Mouse (Mus musculus) CH12.LX (cell line): ENCODE data around the gene Polr2f. TPM values are rescaled to one million over a fixed set of nuclear protein-coding genes. Genes with fewer than 3 reads are reported as not detected.

Experiments used
- DNase-seq: peaks from one replicate; pipeline ENCODE4 v3.0.0-alpha.2; 2013; ENCODE audit errors: extremely low read depth
- H3K27ac ChIP-seq: 2 replicates; pipeline ENCODE4 v1.5.1; 2012; ENCODE audit warnings: low read depth, mild to moderate bottlenecking, control low read depth, moderate library complexity; ENCODE audit not compliant: insufficient read depth
- H3K27me3 ChIP-seq: replicated peaks from 2 replicates; pipeline ENCODE3; 2012; ENCODE audit warnings: inconsistent platforms
- H3K36me3 ChIP-seq, 2 experiments: replicated peaks in 1 of 2; 2 replicates each; pipeline versions ENCODE3 to v1.6.1; 2012; ENCODE audit warnings: inconsistent platforms in 1 of 2, low read length in 1 of 2, mild to moderate bottlenecking in 1 of 2, mixed read lengths in 1 of 2, moderate library complexity in 1 of 2; ENCODE audit not compliant: control insufficient read depth in 1 of 2, insufficient read depth in 1 of 2
- H3K4me1 ChIP-seq, 2 experiments: 2 replicates each; pipeline ENCODE4 v1.6.1; 2012; ENCODE audit warnings: inconsistent platforms in 1 of 2, moderate library complexity in 1 of 2; ENCODE audit not compliant: insufficient read depth in 2 of 2, control insufficient read depth in 1 of 2
- H3K4me2 ChIP-seq: 2 replicates; pipeline ENCODE4 v1.6.1; 2012; ENCODE audit warnings: low read depth, mild to moderate bottlenecking, control low read depth; ENCODE audit not compliant: poor library complexity, insufficient read depth, severe bottlenecking
- H3K4me3 ChIP-seq, 3 experiments: fragments of 150-350 bp in 1 of 3; sonication (generic) in 1 of 3; replicated peaks in 1 of 3; 2 replicates each; pipeline versions ENCODE3 to v1.5.1; 2011 to 2012; ENCODE audit warnings: low read depth in 2 of 3, low read length in 2 of 3, mild to moderate bottlenecking in 2 of 3, moderate library complexity in 2 of 3, control low read depth in 1 of 3, improper control_type of control experiment in 1 of 3, inconsistent platforms in 1 of 3, mixed read lengths in 1 of 3; ENCODE audit not compliant: poor library complexity in 1 of 3
- H3K79me2 ChIP-seq: replicated peaks from 2 replicates; pipeline ENCODE4 v1.6.1; 2012; ENCODE audit warnings: mild to moderate bottlenecking, moderate library complexity; ENCODE audit not compliant: control insufficient read depth, poor library complexity, insufficient read depth, severe bottlenecking; ENCODE audit errors: extremely low read depth
- H3K9ac ChIP-seq: 2 replicates; pipeline ENCODE4 v1.6.1; 2012; ENCODE audit warnings: low read depth, mild to moderate bottlenecking, control low read depth, moderate library complexity; ENCODE audit not compliant: insufficient read depth
- H3K9me3 ChIP-seq: replicated peaks from 2 replicates; pipeline ENCODE3; 2012; ENCODE audit warnings: low read length, inconsistent platforms, mixed read lengths
- CHD2 ChIP-seq: IDR thresholded peaks from 2 replicates; pipeline ENCODE4 v1.6.1; 2011; ENCODE audit warnings: low read length, improper control_type of control experiment
- EP300 ChIP-seq: IDR thresholded peaks from 2 replicates; pipeline ENCODE4 v1.6.1; 2011; ENCODE audit warnings: low read length, improper control_type of control experiment
- GABPA ChIP-seq: IDR thresholded peaks from 2 replicates; pipeline ENCODE4 v1.6.1; 2012; ENCODE audit warnings: low read depth, low read length, improper control_type of control experiment, inconsistent platforms; ENCODE audit not compliant: insufficient replicate concordance
- JUND ChIP-seq: conservative IDR thresholded peaks from 2 replicates; pipeline ENCODE4 v1.6.1; 2011; ENCODE audit warnings: low read depth, low read length, improper control_type of control experiment
- MAZ ChIP-seq: IDR thresholded peaks from 2 replicates; pipeline ENCODE4 v1.6.1; 2012; ENCODE audit warnings: low read depth, mild to moderate bottlenecking, inconsistent platforms, low read length, improper control_type of control experiment, moderate library complexity
- MEF2A ChIP-seq: IDR thresholded peaks from 2 replicates; pipeline ENCODE4 v1.6.1; 2014; ENCODE audit warnings: low read depth, mild to moderate bottlenecking, inconsistent platforms, low read length, improper control_type of control experiment, borderline replicate concordance
- MXI1 ChIP-seq: IDR thresholded peaks from 2 replicates; pipeline ENCODE4 v1.6.1; 2011; ENCODE audit warnings: mild to moderate bottlenecking, low read depth, low read length, improper control_type of control experiment
- MYC ChIP-seq: IDR thresholded peaks from 2 replicates; pipeline ENCODE4 v1.6.1; 2011; ENCODE audit warnings: low read depth, mild to moderate bottlenecking, improper control_type of control experiment, low read length
- NRF1 ChIP-seq: IDR thresholded peaks from 2 replicates; pipeline ENCODE4 v1.6.1; 2014; ENCODE audit warnings: low read depth, mild to moderate bottlenecking, inconsistent platforms, low read length, improper control_type of control experiment, moderate library complexity
- POLR2A ChIP-seq: IDR thresholded peaks from 2 replicates; pipeline ENCODE4 v1.6.1; 2011; ENCODE audit warnings: low read depth, mild to moderate bottlenecking, improper control_type of control experiment, low read length
- RAD21 ChIP-seq: IDR thresholded peaks from 2 replicates; pipeline ENCODE4 v1.6.1; 2011; ENCODE audit warnings: low read depth, mild to moderate bottlenecking, low read length, improper control_type of control experiment, moderate library complexity
- RCOR1 ChIP-seq: conservative IDR thresholded peaks from 2 replicates; pipeline ENCODE4 v1.6.1; 2012; ENCODE audit warnings: low read depth, mild to moderate bottlenecking, inconsistent platforms, low read length, improper control_type of control experiment
- TCF12 ChIP-seq: IDR thresholded peaks from 2 replicates; pipeline ENCODE4 v1.6.1; 2014; ENCODE audit warnings: low read depth, mild to moderate bottlenecking, inconsistent platforms, low read length, improper control_type of control experiment
- UBTF ChIP-seq: IDR thresholded peaks from 2 replicates; pipeline ENCODE4 v1.6.1; 2012; ENCODE audit warnings: low read depth, mild to moderate bottlenecking, inconsistent platforms, low read length, improper control_type of control experiment, moderate library complexity
- USF1 ChIP-seq: IDR thresholded peaks from 2 replicates; pipeline ENCODE4 v1.6.1; 2014; ENCODE audit warnings: low read depth, mild to moderate bottlenecking, inconsistent platforms, low read length, improper control_type of control experiment
- dilution Hi-C: fragments of 300-500 bp; cut with MboI; formaldehyde crosslinking; loops from 2 replicates; pipeline ENCODE4 v1.14.3; 2020; ENCODE audit warnings: low sequenced_read_pairs; ENCODE audit not compliant: extremely low pct_unique_long_range_greater_than_20kb, extremely low pct_ligation_motif_present
- in situ Hi-C: fragments of 300-500 bp; cut with MboI; formaldehyde crosslinking; loops from 3 replicates; pipeline ENCODE4 v1.14.3; 2019; ENCODE audit warnings: low sequenced_read_pairs, low pct_ligation_motif_present, low pct_unique_long_range_greater_than_20kb, mixed read lengths
- polyA plus RNA-seq: library from polyadenylated mRNA; unstranded; fragments of >175 nt; gene quantifications from 2 replicates; pipeline ENCODE4 v1.2.1, GENCODE M21; 2012; ENCODE audit warnings: low read depth; ENCODE audit not compliant: insufficient read length
- total RNA-seq, 2 experiments: library from RNA; depleted of rRNA; stranded (reverse); fragments of 300-350 nt in 1 of 2; fragments of >200 nt in 1 of 2; gene quantifications; 2 replicates each; pipeline ENCODE4 v1.2.3; 2012 to 2014

The Polr2f gene
- total and polyA plus RNA-seq, 3 experiments: 218 to 414 (median 286) TPM

DNA sequence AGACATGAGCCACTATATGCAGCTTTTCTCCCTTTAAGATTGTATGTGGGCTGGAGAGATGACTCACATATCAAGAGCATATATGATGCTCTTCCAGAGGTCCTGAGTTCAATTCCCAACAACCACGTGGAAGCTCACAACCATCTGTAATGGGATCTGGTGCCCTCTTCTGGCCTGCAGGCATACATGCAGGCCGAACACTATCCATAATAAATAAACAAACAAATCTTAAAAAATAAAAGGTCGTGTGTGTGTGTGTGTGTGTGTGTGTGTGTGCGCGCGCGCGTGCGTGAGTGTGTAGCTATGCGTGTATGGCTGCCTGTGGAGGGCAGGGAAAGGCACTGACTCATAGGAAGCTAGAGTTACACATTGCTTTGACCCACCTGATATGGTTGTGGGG, 1.2 kb upstream of the Polr2f start (continued):
- TF ChIP-seq EP300 (no peak), MYC (peak; percentile 94), POLR2A (no peak), GABPA (no peak), UBTF (no peak), NRF1 (no peak), USF1 (no peak), MEF2A (no peak)

DNA sequence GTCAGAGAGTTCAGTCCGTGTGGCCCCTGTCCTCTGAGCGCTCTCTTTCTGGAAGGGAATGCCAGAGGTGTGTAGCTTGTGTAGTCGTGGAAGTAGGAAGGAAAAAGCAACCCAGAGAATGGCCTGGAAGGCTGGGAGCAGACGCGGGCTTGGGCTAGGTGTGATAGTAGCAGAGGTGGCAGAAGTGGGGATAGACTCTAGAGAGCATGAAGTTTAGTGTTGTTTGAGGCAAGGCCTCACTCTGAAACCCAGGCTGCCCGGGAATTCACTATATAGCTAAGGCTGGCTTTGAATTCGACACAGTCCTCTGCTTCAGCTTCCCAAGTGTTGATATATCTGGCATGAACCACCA, 733 bp downstream of the Polr2f start:
- Histone ChIP-seq H3K27ac (0 out of 2 replicates have a peak overlapping the region, but pooled peaks have one; percentile 1), H3K36me3 (peaks cover 24 to 34% of the 10 kb centered on the region in 2 experiments), H3K79me2 (peaks cover 27% of the 10 kb centered on the region), H3K9me3 (no peaks in the 10 kb centered on the region), H3K4me3 (peak overlapping the region; percentile 77 to 93 (median 92)), H3K4me2 (peak overlapping the region; percentile 62), H3K9ac (peak overlapping the region; percentile 47), H3K4me1 (peaks cover 4 to 31% of the 10 kb centered on the region in 2 experiments; a peak in 3 of 4 replicates), H3K27me3 (peaks cover 5% of the 10 kb centered on the region)
- DNase-seq: no peak
- in situ Hi-C loops: no loop called here
- TF ChIP-seq JUND (no peak), EP300 (no peak), UBTF (0 out of 2 replicates have a peak, but pooled peaks have one; percentile 21)
- TF ChIP-seq, all 38 proteins: peak for 1
- dilution Hi-C loops: no loop called here

DNA sequence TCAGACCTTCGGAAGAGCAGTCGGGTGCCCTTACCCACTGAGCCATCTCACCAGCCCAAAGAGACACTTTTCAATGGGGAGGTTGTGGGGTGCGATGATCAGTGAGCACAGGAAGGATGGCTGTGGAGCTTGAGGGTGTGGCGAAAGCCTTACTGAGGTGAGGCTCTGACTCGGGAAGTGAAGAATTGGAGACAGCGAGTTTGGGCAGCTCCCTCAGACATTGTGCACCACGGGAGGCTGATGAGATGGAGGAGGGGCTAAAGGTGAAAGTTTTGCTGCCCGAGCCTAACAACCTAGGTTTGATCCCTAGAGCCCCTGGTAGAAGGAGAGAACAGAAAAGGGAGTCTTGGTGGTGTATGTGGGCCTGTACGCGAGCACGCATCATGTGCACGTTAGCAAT, 2.5 kb downstream of the Polr2f start:
- in situ Hi-C loops: no loop called here
- H3K27ac ChIP-seq: no peak overlapping the region
- DNase-seq: no peak
- no peak overlapping the region for H3K4me2 ChIP-seq
- dilution Hi-C loops: no loop called here
- H3K4me1 ChIP-seq: peaks cover 4 to 31% of the 10 kb centered on the region in 2 experiments; a peak in 3 of 4 replicates
- TF ChIP-seq MXI1: no peak
- no peak for TF ChIP-seq RAD21
- TF ChIP-seq RCOR1: no peak
- no peak for TF ChIP-seq TCF12
- no peak for TF ChIP-seq MAZ
- TF ChIP-seq CHD2: no peak
- no peak overlapping the region for H3K4me3 ChIP-seq
- peaks cover 5% of the 10 kb centered on the region for H3K27me3 ChIP-seq
- no peaks in the 10 kb centered on the region for H3K9me3 ChIP-seq
- H3K36me3 ChIP-seq: peaks cover 39 to 52% of the 10 kb centered on the region in 2 experiments
- H3K9ac ChIP-seq: no peak overlapping the region
- H3K79me2 ChIP-seq: peaks cover 27% of the 10 kb centered on the region
